Mouse (Mus musculus) megakaryocyte, adult 5-6 weeks (primary cell): ENCODE measurements around the gene Tspan12. TPM values are rescaled to one million over a fixed set of nuclear protein-coding genes. Genes with fewer than 3 reads are reported as not detected.

Experiments used
- ATAC-seq: 2 replicates; pipeline ENCODE4 v1.8.0; 2016; ENCODE audit warnings: mild to moderate bottlenecking, inconsistent platforms; ENCODE audit not compliant: poor library complexity, severe bottlenecking
- total RNA-seq, 2 experiments: library from RNA; stranded (forward) in 1 of 2; stranded (reverse) in 1 of 2; fragments of 153-499, 151-499 nt in 1 of 2; fragments of 221-1000, 200-1000 nt in 1 of 2; gene quantifications; 2 replicates each; pipeline versions ENCODE4 v1.2.3 to v1.2.4; 2015 to 2017

Tspan12 gene
- total RNA-seq, 2 experiments from 2014 or later, result not detected

GRCm38 (mm10) chr6:21787274-21787673, 65.0 kb downstream of the Tspan12 start:
- no peak for ATAC-seq

- no peak for ATAC-seq
Measured at GRCm38 (mm10) chr6:21774213-21774916, 78.0 kb downstream of the Tspan12 start.

- ATAC-seq, result no peak
Measured at GRCm38 (mm10) chr6:21769447-21769809, 82.9 kb downstream of the Tspan12 start.

GRCm38 (mm10) chr6:21768745-21769446, 83.4 kb downstream of the Tspan12 start:
- no peak for ATAC-seq

GRCm38 (mm10) chr6:21767787-21768221, 84.5 kb downstream of the Tspan12 start:
- ATAC-seq, result no peak

GRCm38 (mm10) chr6:21747536-21747935, 104.8 kb downstream of the Tspan12 start:
- no peak for ATAC-seq

GRCm38 (mm10) chr6:21744615-21745266, 107.6 kb downstream of the Tspan12 start:
- ATAC-seq, result no peak

GRCm38 (mm10) chr6:21740606-21741005, 111.7 kb downstream of the Tspan12 start:
- no peak for ATAC-seq

GRCm38 (mm10) chr6:21722238-21722637, 130.1 kb downstream of the Tspan12 start:
- no peak for ATAC-seq

Other genes starting within 250 kb of the Tspan12 start
- gene Ing3, start 97.1 kb upstream of the Tspan12 start, total RNA-seq (2015), result 45.5 and 57.5 TPM in 2 replicates
- 50.6 and 51.9 TPM in 2 replicates for gene Ing3, start 97.1 kb upstream of the Tspan12 start, total RNA-seq (2017)
- 0.22 and 1.3 TPM in 2 replicates for gene Cped1, start 133.4 kb upstream of the Tspan12 start, total RNA-seq (2015)
- gene Cped1, start 133.4 kb upstream of the Tspan12 start, total RNA-seq (2017), result 0.99 and 1.3 TPM in 2 replicates